Mouse (Mus musculus) heart, embryonic 10.5 days (tissue): Measurements from ENCODE around the gene Gm11595. TPM values are rescaled to one million over a fixed set of nuclear protein-coding genes. Genes with fewer than 3 reads are reported as not detected.
"Not testable (repeated sequence)": the region's sequence is repeated elsewhere in the genome, so short reads cannot be mapped to it uniquely, and the experiment has no call there.

Experiments
- DNase-seq: peaks from one replicate; pipeline ENCODE4 v3.0.0-alpha.2; 2017; ENCODE audit warnings: low spot score
- H3K27ac ChIP-seq: fragments of 300-500 bp; sonication (generic); 2 replicates; pipeline ENCODE4 v1.5.1; 2016; ENCODE audit warnings: mild to moderate bottlenecking
- H3K27me3 ChIP-seq: fragments of 300-500 bp; sonication (generic); 2 replicates; pipeline ENCODE4 v1.6.1; 2016; ENCODE audit warnings: mild to moderate bottlenecking; ENCODE audit not compliant: poor library complexity, insufficient read depth, severe bottlenecking
- H3K36me3 ChIP-seq: fragments of 300-500 bp; sonication (generic); 2 replicates; pipeline ENCODE4 v1.6.1; 2016; ENCODE audit warnings: mild to moderate bottlenecking, moderate library complexity
- H3K4me1 ChIP-seq: fragments of 300-500 bp; sonication (generic); 2 replicates; pipeline ENCODE4 v1.6.1; 2016; ENCODE audit warnings: mild to moderate bottlenecking
- H3K4me3 ChIP-seq: fragments of 300-500 bp; sonication (generic); 2 replicates; pipeline ENCODE4 v1.5.1; 2016; ENCODE audit warnings: mild to moderate bottlenecking, moderate library complexity
- H3K9me3 ChIP-seq: fragments of 300-500 bp; sonication (generic); 2 replicates; pipeline ENCODE4 v1.6.1; 2016; ENCODE audit warnings: mild to moderate bottlenecking, moderate library complexity
- WGBS: fragments of 180-500 bp; shearing (Covaris S2); methylation state at CpG from one replicate; pipeline ENCODE4 v1.1.7; 2016; 5-methylcytosine and 5-hydroxymethylcytosine counted together
- polyA plus RNA-seq: library from polyadenylated mRNA; unstranded; fragments of >200 nt; fragmentation: Nextera tagmentation; extraction: Ambion mirVana; gene quantifications from 2 replicates; pipeline ENCODE4 v1.2.1, GENCODE M21; 2016

Gene Gm11595
- polyA plus RNA-seq: not detected in 2 replicates

DNA sequence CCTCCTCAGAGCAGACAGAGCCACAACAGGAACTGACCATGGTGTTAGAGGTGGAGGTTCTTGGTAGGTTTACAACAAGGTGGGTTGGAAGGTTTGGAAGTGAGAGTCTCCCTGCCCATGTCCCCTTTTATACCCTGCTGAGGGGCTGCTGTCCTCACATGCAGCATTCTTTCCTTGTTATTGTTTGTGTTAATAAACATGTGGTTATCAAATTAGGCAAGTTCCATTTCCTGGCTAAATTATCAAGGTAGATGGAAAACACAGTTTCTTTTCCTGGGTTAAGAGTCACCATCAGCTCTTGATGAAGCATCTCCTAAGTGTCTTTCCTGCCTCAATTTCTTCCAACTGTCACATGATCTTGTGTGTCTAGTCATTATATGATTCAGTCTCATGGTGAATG is at the start of gene Gm11595:
Gene Gm11595 (minus strand): TSS at position 101 of the 400 bp plus-strand sequence.
- not testable (repeated sequence) for H3K4me1 ChIP-seq, DNase-seq, H3K27ac ChIP-seq, H3K27me3 ChIP-seq, H3K9me3 ChIP-seq, H3K4me3 ChIP-seq, H3K36me3 ChIP-seq

DNA sequence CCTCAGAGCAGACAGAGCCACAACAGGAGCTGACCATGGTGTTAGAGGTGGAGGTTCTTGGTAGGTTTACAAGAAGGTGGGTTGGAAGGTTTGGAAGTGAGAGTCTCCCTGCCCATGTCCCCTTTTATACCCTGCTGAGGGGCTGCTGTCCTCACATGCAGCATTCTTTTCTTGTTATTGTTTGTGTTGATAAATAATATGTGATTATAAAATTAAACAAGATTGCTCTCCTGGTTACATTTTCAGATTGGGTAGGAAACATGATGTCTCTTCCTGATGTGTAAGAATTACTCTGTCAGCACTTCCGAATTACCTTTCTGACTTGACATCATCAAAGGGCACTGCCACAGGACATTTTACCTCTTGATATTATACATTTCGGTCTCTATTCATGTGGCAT is 42.9 kb upstream of the Gm11595 start, which contains the start of gene Gm11564:
Gene Gm11564 (minus strand): TSS at position 101 of the 400 bp plus-strand sequence.
- H3K36me3 ChIP-seq, H3K27ac ChIP-seq, DNase-seq, H3K4me1 ChIP-seq, H3K27me3 ChIP-seq, H3K9me3 ChIP-seq, H3K4me3 ChIP-seq: not testable (repeated sequence)
- WGBS: 78% methylated on average over 2 of the region's 2 CpGs

DNA sequence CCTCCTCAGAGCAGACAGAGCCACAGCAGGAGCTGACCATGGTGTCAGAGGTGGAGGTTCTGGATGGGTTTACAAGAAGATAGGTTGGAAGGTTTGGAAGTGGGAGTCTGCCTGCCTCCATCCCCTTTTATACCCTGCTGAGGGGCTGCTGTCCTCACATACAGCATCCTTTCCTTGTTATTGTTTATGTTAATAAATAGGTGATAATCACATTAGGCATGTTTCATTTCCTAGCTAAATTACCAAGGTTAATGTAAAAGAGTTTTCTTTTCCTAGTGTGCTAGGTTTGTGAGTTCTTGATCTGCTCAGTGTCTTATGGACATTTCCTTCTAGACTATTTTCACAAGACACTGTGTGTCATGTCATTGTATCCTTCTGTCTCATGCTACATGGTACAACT is 37.1 kb upstream of the Gm11595 start, which contains the start of gene Krtap4-13:
Gene Krtap4-13 (minus strand): TSS at position 101 of the 400 bp plus-strand sequence.
- not testable (repeated sequence) for H3K4me3 ChIP-seq, H3K27ac ChIP-seq, H3K9me3 ChIP-seq, H3K27me3 ChIP-seq, H3K4me1 ChIP-seq, DNase-seq, H3K36me3 ChIP-seq

DNA sequence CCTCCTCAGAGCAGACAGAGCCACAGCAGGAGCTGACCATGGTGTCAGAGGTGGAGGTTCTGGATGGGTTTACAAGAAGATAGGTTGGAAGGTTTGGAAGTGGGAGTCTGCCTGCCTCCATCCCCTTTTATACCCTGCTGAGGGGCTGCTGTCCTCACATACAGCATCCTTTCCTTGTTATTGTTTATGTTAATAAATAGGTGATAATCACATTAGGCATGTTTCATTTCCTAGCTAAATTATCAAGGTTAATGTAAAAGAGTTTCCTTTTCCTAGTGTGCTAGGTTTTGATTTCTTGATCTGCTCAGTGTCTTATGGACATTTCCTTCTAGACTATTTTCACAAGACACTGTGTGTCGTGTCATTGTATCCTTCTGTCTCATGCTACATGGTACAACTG is 31.6 kb upstream of the Gm11595 start, which contains the start of gene Gm11554:
Gene Gm11554 (minus strand): TSS at position 101 of the 400 bp plus-strand sequence.
- not testable (repeated sequence) for H3K9me3 ChIP-seq, H3K27me3 ChIP-seq, H3K4me1 ChIP-seq, H3K36me3 ChIP-seq, DNase-seq, H3K27ac ChIP-seq, H3K4me3 ChIP-seq
- no CpG with 5 or more reads among the region's 1 CpGs for WGBS

DNA sequence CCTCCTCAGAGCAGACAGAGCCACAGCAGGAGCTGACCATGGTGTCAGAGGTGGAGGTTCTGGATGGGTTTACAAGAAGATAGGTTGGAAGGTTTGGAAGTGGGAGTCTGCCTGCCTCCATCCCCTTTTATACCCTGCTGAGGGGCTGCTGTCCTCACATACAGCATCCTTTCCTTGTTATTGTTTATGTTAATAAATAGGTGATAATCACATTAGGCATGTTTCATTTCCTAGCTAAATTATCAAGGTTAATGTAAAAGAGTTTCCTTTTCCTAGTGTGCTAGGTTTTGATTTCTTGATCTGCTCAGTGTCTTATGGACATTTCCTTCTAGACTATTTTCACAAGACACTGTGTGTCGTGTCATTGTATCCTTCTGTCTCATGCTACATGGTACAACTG is 26.1 kb upstream of the Gm11595 start, which contains the start of gene Gm11569:
Gene Gm11569 (minus strand): TSS at position 101 of the 400 bp plus-strand sequence.
- H3K36me3 ChIP-seq, H3K4me3 ChIP-seq, H3K27me3 ChIP-seq, H3K27ac ChIP-seq, H3K4me1 ChIP-seq, H3K9me3 ChIP-seq, DNase-seq: not testable (repeated sequence)
- no CpG with 5 or more reads among the region's 1 CpGs for WGBS

DNA sequence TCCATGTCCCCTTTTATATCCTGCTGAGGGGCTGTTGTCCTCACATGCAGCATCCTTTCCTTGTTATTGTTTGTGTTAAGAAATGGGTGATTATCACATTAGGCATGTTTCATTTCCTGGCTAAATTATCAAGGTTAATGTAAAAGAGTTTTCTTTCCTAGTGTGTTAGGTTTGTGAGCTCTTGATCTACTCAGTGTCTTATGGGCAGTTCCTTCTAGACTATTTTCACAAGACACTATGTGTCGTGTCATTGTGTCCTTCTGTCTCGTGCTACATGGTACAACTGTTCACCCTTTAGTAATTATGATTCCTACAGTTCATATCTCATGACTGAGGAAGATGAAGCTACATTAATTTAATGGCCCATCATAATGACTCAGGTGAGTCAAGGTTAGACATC is 20.7 kb upstream of the Gm11595 start, which contains the start of gene Gm11596:
Gene Gm11596 (minus strand): TSS at position 101 of the 400 bp plus-strand sequence.
- no peaks in the 10 kb centered on the region for H3K36me3 ChIP-seq
- DNase-seq: no peak
- H3K4me1 ChIP-seq: no peaks in the 10 kb centered on the region
- H3K4me3 ChIP-seq: no peak within 1 kb of the TSS
- WGBS: 75% methylated on average over 2 of the region's 2 CpGs
- H3K9me3 ChIP-seq: no peaks in the 10 kb centered on the region
- no peak within 1 kb of the TSS for H3K27ac ChIP-seq
- H3K27me3 ChIP-seq: peaks cover 6% of the 10 kb centered on the region; the same call in 1 of the 2 replicates

DNA sequence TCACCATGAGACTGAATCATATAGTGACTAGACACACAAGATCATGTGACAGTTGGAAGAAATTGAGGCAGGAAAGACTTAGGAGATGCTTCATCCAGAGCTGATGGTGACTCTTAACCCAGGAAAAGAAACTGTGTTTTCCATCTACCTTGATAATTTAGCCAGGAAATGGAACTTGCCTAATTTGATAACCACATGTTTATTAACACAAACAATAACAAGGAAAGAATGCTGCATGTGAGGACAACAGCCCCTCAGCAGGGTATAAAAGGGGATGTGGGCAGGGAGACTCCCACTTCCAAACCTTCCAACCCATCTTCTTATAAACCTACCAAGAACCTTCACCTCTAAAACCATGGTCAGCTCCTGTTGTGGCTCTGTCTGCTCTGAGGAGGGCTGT is 12.2 kb upstream of the Gm11595 start, which contains the start of gene Krtap4-9:
Gene Krtap4-9 (plus strand): TSS at position 301 of the 400 bp plus-strand sequence.
- H3K9me3 ChIP-seq, H3K27me3 ChIP-seq, H3K4me3 ChIP-seq, H3K27ac ChIP-seq, H3K4me1 ChIP-seq, DNase-seq, H3K36me3 ChIP-seq: not testable (repeated sequence)

DNA sequence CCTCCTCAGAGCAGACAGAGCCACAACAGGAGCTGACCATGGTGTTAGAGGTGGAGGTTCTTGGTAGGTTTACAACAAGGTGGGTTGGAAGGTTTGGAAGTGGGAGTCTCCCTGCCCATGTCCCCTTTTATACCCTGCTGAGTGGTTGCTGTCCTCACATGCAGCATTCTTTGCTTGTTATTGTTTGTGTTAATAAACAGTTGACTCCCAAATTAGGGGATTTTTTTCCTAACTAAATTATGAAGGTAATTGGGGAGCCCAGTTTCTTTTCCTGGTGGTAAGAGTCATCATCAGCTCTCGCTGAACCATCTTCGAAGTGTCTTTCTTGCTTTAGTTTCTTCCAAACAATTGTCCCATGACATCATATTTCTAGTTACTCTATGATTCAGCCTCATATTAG is 7.9 kb upstream of the Gm11595 start, which contains the start of gene Krtap4-8:
Gene Krtap4-8 (minus strand): TSS at position 101 of the 400 bp plus-strand sequence.
- Histone ChIP-seq H3K27ac (no peak within 1 kb of the TSS), H3K36me3 (no peaks in the 10 kb centered on the region), H3K4me1 (peaks cover 5% of the 10 kb centered on the region), H3K4me3 (no peak within 1 kb of the TSS), H3K9me3 (no peaks in the 10 kb centered on the region), H3K27me3 (no peaks in the 10 kb centered on the region)
- WGBS: 95% methylated on average over 2 of the region's 2 CpGs
- no peak for DNase-seq

DNA sequence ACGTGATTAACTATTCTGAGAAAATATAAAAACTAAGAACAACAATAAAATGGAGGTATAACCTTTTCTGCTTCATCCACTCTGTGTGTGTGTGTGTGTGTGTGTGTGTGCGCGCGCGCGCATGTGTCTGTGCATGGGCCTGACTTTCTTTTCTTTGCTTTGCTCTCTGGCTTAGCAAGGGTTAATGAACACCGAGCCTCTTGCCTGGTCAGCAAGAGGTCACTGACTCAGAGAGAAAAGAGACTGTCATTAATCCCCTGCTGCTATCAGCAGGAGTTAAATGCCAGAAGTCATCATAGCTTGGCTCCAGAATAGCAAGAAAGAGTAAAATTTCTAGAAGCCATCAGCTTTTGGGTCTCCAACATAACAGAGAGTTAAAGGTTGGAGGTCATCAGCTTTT is 5.7 kb upstream of the Gm11595 start:
- WGBS: 71% methylated on average over 7 of the region's 7 CpGs
- no peak for DNase-seq

DNA sequence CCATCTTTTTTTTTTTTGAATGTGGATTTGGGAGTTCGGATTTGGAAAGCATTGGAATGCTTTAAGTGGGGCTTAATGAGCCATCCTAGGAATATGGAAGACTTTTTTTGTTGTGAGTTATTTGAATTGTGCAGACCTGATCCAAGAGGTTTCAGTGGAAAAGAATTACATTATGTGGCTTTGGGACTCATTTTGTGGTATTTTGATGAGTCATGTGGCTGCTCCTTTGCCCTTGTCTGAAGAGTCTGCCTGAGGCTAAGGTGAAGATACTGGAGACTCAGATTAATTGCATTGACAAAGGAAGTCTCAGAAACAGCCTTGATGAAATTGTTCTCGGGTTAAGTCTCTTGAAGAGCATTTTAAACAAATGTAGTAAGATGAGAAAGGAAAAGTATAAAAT is 4.3 kb downstream of the Gm11595 start:
- H3K4me1 ChIP-seq: no peaks in the 10 kb centered on the region
- H3K9me3 ChIP-seq: no peaks in the 10 kb centered on the region
- 75% methylated on average over 2 of the region's 2 CpGs for WGBS
- H3K4me3 ChIP-seq: no peak overlapping the region
- DNase-seq: no peak
- no peak overlapping the region for H3K27ac ChIP-seq
- no peaks in the 10 kb centered on the region for H3K36me3 ChIP-seq
- no peaks in the 10 kb centered on the region for H3K27me3 ChIP-seq

More for the DNA sequence above, 5.7 kb upstream of the Gm11595 start:
- H3K4me3 ChIP-seq: no peak overlapping the region
- H3K36me3 ChIP-seq: no peaks in the 10 kb centered on the region
- no peaks in the 10 kb centered on the region for H3K27me3 ChIP-seq
- H3K9me3 ChIP-seq: no peaks in the 10 kb centered on the region
- no peak overlapping the region for H3K27ac ChIP-seq
- peaks cover 5% of the 10 kb centered on the region for H3K4me1 ChIP-seq

DNA sequence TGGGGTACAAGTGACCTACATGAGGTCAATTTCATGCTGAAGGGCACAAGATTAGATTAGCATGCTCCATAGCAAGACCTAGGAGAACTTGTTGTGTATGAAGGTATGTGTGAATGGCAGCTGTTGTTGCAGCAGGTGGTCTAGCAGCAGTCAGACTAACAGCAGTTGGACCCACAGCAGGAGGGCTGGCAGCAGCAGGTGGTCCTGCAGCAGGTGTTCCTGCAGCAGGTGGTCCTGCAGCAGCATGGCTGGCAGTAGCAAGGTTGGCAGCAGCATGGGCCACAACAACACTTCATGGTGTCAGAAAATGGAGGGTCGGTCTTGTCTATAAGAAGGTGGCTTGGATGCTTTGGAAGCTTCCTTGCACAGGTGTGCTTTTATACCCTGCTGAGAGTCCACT is 13.8 kb downstream of the Gm11595 start:
- no peak for DNase-seq
- no peak overlapping the region for H3K4me3 ChIP-seq
- H3K4me1 ChIP-seq: no peaks in the 10 kb centered on the region
- H3K27me3 ChIP-seq: no peaks in the 10 kb centered on the region
- no peak overlapping the region for H3K27ac ChIP-seq
- H3K9me3 ChIP-seq: no peaks in the 10 kb centered on the region
- H3K36me3 ChIP-seq: no peaks in the 10 kb centered on the region
- 82% methylated on average over 1 of the region's 1 CpGs for WGBS

DNA sequence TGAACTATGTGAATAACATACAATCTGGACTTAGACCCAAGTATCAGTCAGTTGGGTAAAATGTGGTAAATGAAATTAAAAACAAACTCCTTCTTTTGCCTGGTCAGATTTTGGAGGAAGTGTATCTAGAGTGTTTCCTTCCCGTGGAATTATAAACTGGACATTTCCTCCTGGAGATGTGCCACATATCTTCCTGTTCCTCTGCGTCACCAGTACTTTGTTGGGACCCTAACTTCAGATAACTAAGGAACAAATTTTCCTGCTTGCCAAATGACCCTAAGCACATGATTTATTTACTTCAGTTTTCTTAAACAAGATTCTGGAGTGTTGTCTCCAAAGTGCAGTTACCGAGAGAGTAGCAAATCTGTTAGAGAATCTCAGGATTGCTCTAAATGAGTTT is 28.7 kb downstream of the Gm11595 start:
- DNase-seq: no peak
- H3K4me3 ChIP-seq: no peak overlapping the region
- H3K36me3 ChIP-seq: no peaks in the 10 kb centered on the region
- no peak overlapping the region for H3K27ac ChIP-seq
- 80% methylated on average over 3 of the region's 3 CpGs for WGBS
- no peaks in the 10 kb centered on the region for H3K4me1 ChIP-seq
- no peaks in the 10 kb centered on the region for H3K27me3 ChIP-seq
- no peaks in the 10 kb centered on the region for H3K9me3 ChIP-seq

DNA sequence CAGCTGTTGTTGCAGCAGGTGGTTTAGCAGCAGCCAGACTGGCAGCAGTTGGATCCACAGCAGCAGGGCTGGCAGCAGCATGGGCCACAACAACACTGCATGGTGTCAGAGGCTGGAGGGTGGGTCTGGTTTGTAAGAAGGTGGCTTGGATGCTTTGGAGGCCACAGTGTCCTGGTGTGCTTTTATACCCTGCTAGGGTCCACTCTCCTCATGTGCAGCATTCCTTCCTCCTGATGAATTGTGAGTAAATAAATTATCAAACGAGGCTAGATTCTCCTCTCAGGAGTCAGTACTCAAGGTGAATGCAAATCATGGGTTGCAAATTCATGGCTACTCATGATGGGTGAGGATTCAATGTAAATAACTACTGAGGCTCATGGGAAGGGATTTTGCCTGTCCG is 38.5 kb downstream of the Gm11595 start, which contains the start of gene Gm14180:
Gene Gm14180 (minus strand): TSS at position 101 of the 400 bp plus-strand sequence.
- H3K4me1 ChIP-seq: no peaks in the 10 kb centered on the region
- no peaks in the 10 kb centered on the region for H3K36me3 ChIP-seq
- H3K27me3 ChIP-seq: no peaks in the 10 kb centered on the region
- 60% methylated on average over 2 of the region's 2 CpGs for WGBS
- DNase-seq: no peak
- H3K9me3 ChIP-seq: no peaks in the 10 kb centered on the region
- no peak within 1 kb of the TSS for H3K27ac ChIP-seq
- no peak within 1 kb of the TSS for H3K4me3 ChIP-seq

DNA sequence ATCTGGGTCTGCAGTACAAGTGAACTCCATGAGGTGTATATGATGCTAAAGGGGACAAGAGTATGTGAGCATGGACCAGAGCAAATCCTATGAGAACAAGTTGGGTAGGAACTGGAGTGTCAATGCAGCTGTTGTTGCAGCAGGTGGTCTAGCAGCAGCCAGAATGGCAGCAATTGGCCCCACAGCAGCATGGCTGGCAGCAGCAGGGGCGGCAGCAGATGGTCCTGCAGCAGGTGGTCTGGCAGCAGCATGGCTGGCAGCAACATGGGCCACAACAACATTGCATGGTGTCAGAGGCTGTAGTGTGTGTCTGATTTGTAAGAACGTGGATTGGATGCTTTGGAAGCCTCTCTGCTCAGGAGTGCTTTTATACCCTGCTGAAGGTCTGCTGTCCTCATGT is 48.7 kb downstream of the Gm11595 start:
- H3K9me3 ChIP-seq: no peaks in the 10 kb centered on the region
- H3K27ac ChIP-seq: no peak overlapping the region
- H3K36me3 ChIP-seq: no peaks in the 10 kb centered on the region
- WGBS: 79% methylated on average over 2 of the region's 2 CpGs
- H3K27me3 ChIP-seq: no peaks in the 10 kb centered on the region
- no peaks in the 10 kb centered on the region for H3K4me1 ChIP-seq
- no peak overlapping the region for H3K4me3 ChIP-seq
- no peak for DNase-seq
